7 mouse cellular contexts compared by ENCODE assay signal in genomic region chr13:45966586-45966985, GRCm38 (mm10). TPM values are rescaled to one million over a fixed set of nuclear protein-coding genes. Genes with fewer than 3 reads are reported as not detected.
DNase-seq lines count a peak whose midpoint lies in the region; ATAC-seq and TF ChIP-seq lines count a peak whose summit lies in the region.

No protein-coding gene starts in this region.

- H3K4me2 ChIP-seq in hindbrain, postnatal 0 days (ENCODE audit: low read depth, low read length): peak overlapping the region; percentile 92
- peak overlapping the region; percentile 94 for H3K4me2 ChIP-seq in liver, postnatal 0 days (ENCODE audit: low read depth, low read length)

- H3K36me3 ChIP-seq in forebrain, embryonic 10.5 days (replicated peaks): no peaks in the 10 kb centered on the region
- no peaks in the 10 kb centered on the region for H3K36me3 ChIP-seq in hindbrain, postnatal 0 days (ENCODE audit: insufficient read depth, low read length)
- no peaks in the 10 kb centered on the region for H3K36me3 ChIP-seq in liver, postnatal 0 days (replicated peaks; ENCODE audit: insufficient read depth, low read length)

- TF ChIP-seq CTCF in hindbrain, postnatal 0 days (IDR thresholded peaks at IDR 0.05; ENCODE audit: low read depth): peak; percentile 74
- peak; percentile 80 for TF ChIP-seq CTCF in liver, postnatal 0 days (IDR thresholded peaks at IDR 0.05; ENCODE audit: low read depth)

- peaks cover 50% of the 10 kb centered on the region for H3K4me1 ChIP-seq in forebrain, embryonic 10.5 days
- 0 out of 2 replicates have a peak, but pooled peaks cover 15% of the 10 kb centered on the region for H3K4me1 ChIP-seq in hindbrain, postnatal 0 days (ENCODE audit: insufficient read depth, low read length)
- H3K4me1 ChIP-seq in liver, postnatal 0 days (ENCODE audit: insufficient read depth): peaks cover 10% of the 10 kb centered on the region; the same call in 1 of the 2 replicates

- WGBS in forebrain, embryonic 10.5 days: 2% methylated on average over 14 of the region's 14 CpGs
- WGBS in hindbrain, postnatal 0 days: 3% methylated on average over 14 of the region's 14 CpGs
- WGBS in liver, postnatal 0 days (ENCODE audit: insufficient replicate concordance): 6% methylated on average over 14 of the region's 14 CpGs

- no peak for TF ChIP-seq EP300 in liver, postnatal 0 days (IDR thresholded peaks at IDR 0.05; ENCODE audit: low read depth)

- H3K27me3 ChIP-seq in forebrain, embryonic 10.5 days (ENCODE audit: poor library complexity, severe bottlenecking): peaks cover 44% of the 10 kb centered on the region
- H3K27me3 ChIP-seq in hindbrain, postnatal 0 days (ENCODE audit: insufficient read depth, low read length): no peaks in the 10 kb centered on the region
- no peaks in the 10 kb centered on the region for H3K27me3 ChIP-seq in liver, postnatal 0 days (ENCODE audit: insufficient read depth, low read length)

- H3K9ac ChIP-seq in hindbrain, postnatal 0 days (replicated peaks; ENCODE audit: low read length): no peak overlapping the region
- no peak overlapping the region; the same call in 1 of the 2 replicates for H3K9ac ChIP-seq in liver, postnatal 0 days (replicated peaks)

- no peak overlapping the region for H3K27ac ChIP-seq in forebrain, embryonic 10.5 days
- H3K27ac ChIP-seq in hindbrain, postnatal 0 days: no peak overlapping the region
- peak overlapping the region; percentile 98 for H3K27ac ChIP-seq in liver, postnatal 0 days (ENCODE audit: low read depth)

- peak overlapping the region; percentile 87 for H3K4me3 ChIP-seq in forebrain, embryonic 10.5 days
- H3K4me3 ChIP-seq in hindbrain, postnatal 0 days (ENCODE audit: low read length): peak overlapping the region; percentile 95
- peak overlapping the region; percentile 92 for H3K4me3 ChIP-seq in liver, postnatal 0 days (ENCODE audit: low read depth, low read length)

- DNase-seq in NIH3T3 (ENCODE audit: low read depth): peak; percentile 75
- peak; percentile 32 for DNase-seq in forebrain, embryonic 10.5 days (ENCODE audit: extremely low spot score, low spot score)
- DNase-seq in hindbrain, postnatal 0 days (ENCODE audit: low spot score): peak; percentile 74
- peak; percentile 37 for DNase-seq in liver, postnatal 0 days
- no peak for DNase-seq in right cerebral cortex, postnatal 4 days

- no peaks in the 10 kb centered on the region for H3K9me3 ChIP-seq in forebrain, embryonic 10.5 days
- H3K9me3 ChIP-seq in hindbrain, postnatal 0 days (ENCODE audit: low read length): no peaks in the 10 kb centered on the region
- H3K9me3 ChIP-seq in liver, postnatal 0 days (ENCODE audit: low read length): no peaks in the 10 kb centered on the region

- ATAC-seq in CD4-positive, CD25-positive, alpha-beta regulatory T cell, adult 4 months: peak; percentile 44
- no peak for ATAC-seq in hindbrain, postnatal 0 days
- ATAC-seq in liver, postnatal 0 days: no peak
- ATAC-seq in neutrophil, adult 5-6 weeks (ENCODE audit: extremely low read depth, insufficient number of reproducible peaks, low FRiP score, poor library complexity, severe bottlenecking): peak; percentile 40

RNA-seq across cellular contexts. Expression of gene Atxn1, which starts 1.8 kb away (rescaled TPM):
- 10 to 100 TPM; 26.0 to 31.6 TPM for polyA plus RNA-seq in CD4-positive, CD25-positive, alpha-beta regulatory T cell, adult 4 months (2017; shearing (Covaris generic))
- 1.6 and 2.2 TPM in 2 replicates for polyA plus RNA-seq in forebrain, embryonic 10.5 days (2016; fragmentation: Nextera tagmentation; extraction: Ambion mirVana)
- 32.0 and 44.6 TPM in 2 replicates for total RNA-seq in hindbrain, postnatal 0 days (2014; rRNA removed)
- polyA plus RNA-seq in hindbrain, postnatal 0 days (2015; fragmentation: Nextera tagmentation; extraction: Ambion mirVana): 8.6 and 9.3 TPM in 2 replicates
- 3.9 and 4.4 TPM in 2 replicates for polyA plus RNA-seq in liver, postnatal 0 days (2015; fragmentation: Nextera tagmentation; extraction: Ambion mirVana)
- total RNA-seq in neutrophil, adult 5-6 weeks (2017): 22.9 and 23.2 TPM in 2 replicates

Comparison
In these comparisons a context has a peak if more than half of its experiments do, and no peak if none do; other contexts are left out.
1. ATAC-seq: peak in CD4-positive, CD25-positive, alpha-beta regulatory T cell, adult 4 months (single experiment) and neutrophil, adult 5-6 weeks (single experiment); none in hindbrain, postnatal 0 days (single experiment) and liver, postnatal 0 days (single experiment).
2. Peak in every context shown above with its lines, with median percentiles within 50 percentile points of each other: H3K4me3 ChIP-seq.